Mouse (Mus musculus): ENCODE measurements at regions not wholly inside any gene's neighbourhood (a gene's known extent, or its start where the extent isn't known, plus 50 kb on each side); places are given as distances from the start of the nearest gene placed in this dataset.

- TF ChIP-seq CTCF (IDR thresholded peaks at IDR 0.05; ENCODE audit: extremely low read depth, insufficient read length, insufficient replicate concordance, low read depth, low read length) (no peak), POLR2A (IDR thresholded peaks at IDR 0.05; ENCODE audit: low read depth, low read length) (no peak)
Observed at GRCm38 (mm10) chr13:84368225-84368624, 146.1 kb downstream of the Tmem161b start.
